Mouse (Mus musculus): Measurements from ENCODE around the gene Gm44805.

DNA sequence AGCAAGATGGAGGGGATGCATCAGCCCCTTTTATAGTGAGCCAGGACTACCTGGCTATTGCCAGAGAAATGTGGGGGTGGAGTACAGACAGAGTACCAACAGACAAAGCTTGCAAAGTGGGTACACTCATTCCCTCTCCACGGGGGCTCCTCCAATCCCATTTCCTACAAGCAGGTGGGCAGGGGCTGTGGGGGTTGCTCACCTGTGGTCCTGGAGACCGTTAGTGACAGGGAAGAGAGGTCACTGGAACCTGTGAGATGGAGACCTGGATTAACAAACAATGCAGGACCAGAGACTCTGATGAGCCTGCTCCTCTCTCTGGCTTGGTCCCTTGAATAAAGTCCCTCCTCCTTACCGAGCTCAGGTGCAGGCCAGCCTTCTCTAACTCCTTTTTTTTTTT, 53.5 kb downstream of the Gm44805 start:
- TF ChIP-seq POLR2A (IDR thresholded peaks at IDR 0.05; ENCODE audit: insufficient read length, low read depth) (no peak), REST (IDR thresholded peaks at IDR 0.05; ENCODE audit: insufficient read depth, insufficient read length) (no peak), SRF (IDR thresholded peaks at IDR 0.05; ENCODE audit: control insufficient read depth, insufficient read length, low read depth) (no peak), E2F4 (IDR thresholded peaks at IDR 0.05; ENCODE audit: insufficient read depth) (no peak), POLR2AphosphoS2 (IDR thresholded peaks at IDR 0.05; ENCODE audit: insufficient read length, low read depth) (no peak)
